Mouse (Mus musculus) limb, embryonic 11.5 days (tissue): ENCODE measurements at regions not wholly inside any gene's neighbourhood (a gene's known extent, or its start where the extent isn't known, plus 50 kb on each side); places are given as distances from the start of the nearest gene placed in this dataset.

Experiments
- ATAC-seq: fragments of 200-750 bp; cut with Nextera tagmentation; 2 replicates; pipeline ENCODE4 v1.8.0; 2017; ENCODE audit warnings: low read depth; ENCODE audit not compliant: insufficient number of reproducible peaks, low FRiP score, low TSS enrichment
- DNase-seq: peaks from one replicate; pipeline ENCODE4 v3.0.0-alpha.2; 2015; ENCODE audit warnings: low spot score
- H3K27ac ChIP-seq: fragments of 300-500 bp; sonication (generic); replicated peaks from 2 replicates; pipeline ENCODE4 v1.5.1; 2014; ENCODE audit warnings: low read depth, mild to moderate bottlenecking, low read length
- H3K27me3 ChIP-seq: fragments of 300-500 bp; sonication (generic); 2 replicates; pipeline ENCODE4 v1.6.1; 2014; ENCODE audit warnings: mild to moderate bottlenecking, low read length, mixed read lengths; ENCODE audit not compliant: control insufficient read depth, insufficient read depth
- H3K36me3 ChIP-seq: fragments of 300-500 bp; sonication (generic); 2 replicates; pipeline ENCODE4 v1.6.1; 2014; ENCODE audit warnings: mild to moderate bottlenecking, low read length, moderate library complexity, mixed read lengths; ENCODE audit not compliant: control insufficient read depth, insufficient read depth
- H3K4me1 ChIP-seq: fragments of 300-500 bp; sonication (generic); 2 replicates; pipeline ENCODE4 v1.6.1; 2014; ENCODE audit warnings: low read length, mixed read lengths; ENCODE audit not compliant: control insufficient read depth, insufficient read depth
- H3K4me2 ChIP-seq: fragments of 300-500 bp; sonication (generic); 2 replicates; pipeline ENCODE4 v1.6.1; 2014; ENCODE audit warnings: low read depth, mild to moderate bottlenecking, moderate library complexity; ENCODE audit not compliant: severe bottlenecking
- H3K4me3 ChIP-seq: fragments of 300-500 bp; sonication (generic); 2 replicates; pipeline ENCODE4 v1.5.1; 2014; ENCODE audit warnings: low read depth, low read length
- H3K9ac ChIP-seq: fragments of 300-500 bp; sonication (generic); 2 replicates; pipeline ENCODE4 v1.6.1; 2014; ENCODE audit warnings: mild to moderate bottlenecking, low read length
- H3K9me3 ChIP-seq: fragments of 300-500 bp; sonication (generic); 2 replicates; pipeline ENCODE4 v1.6.1; 2016; ENCODE audit warnings: low read length; ENCODE audit not compliant: control insufficient read depth
- WGBS: fragments of 180-500 bp; shearing (Covaris S2); extraction: QIAGEN DNeasy Blood & Tissue Kit; methylation state at CpG from one replicate; pipeline ENCODE4 v1.1.7; 2014; 5-methylcytosine and 5-hydroxymethylcytosine counted together

GRCm38 (mm10) chr13:107639620-107640019 lies 404.6 kb upstream of the Smim15 start:
- Histone ChIP-seq H3K27ac (no peak overlapping the region), H3K9ac (no peak overlapping the region), H3K36me3 (no peaks in the 10 kb centered on the region), H3K4me2 (no peak overlapping the region), H3K9me3 (no peaks in the 10 kb centered on the region), H3K4me1 (no peaks in the 10 kb centered on the region), H3K4me3 (no peak overlapping the region), H3K27me3 (peaks cover 5% of the 10 kb centered on the region)
- ATAC-seq, result no peak
- no peak for DNase-seq
- 83% methylated on average over 4 of the region's 4 CpGs for WGBS

- ATAC-seq (no peak), DNase-seq (no peak)
- WGBS, result 95% methylated on average over 5 of the region's 5 CpGs
- H3K4me2 ChIP-seq, result no peak overlapping the region
- no peaks in the 10 kb centered on the region for H3K27me3 ChIP-seq
- 0 out of 2 replicates have a peak, but pooled peaks cover 3% of the 10 kb centered on the region for H3K4me1 ChIP-seq
- no peak overlapping the region for H3K9ac ChIP-seq
- no peaks in the 10 kb centered on the region for H3K9me3 ChIP-seq
- no peak overlapping the region for H3K4me3 ChIP-seq
- H3K27ac ChIP-seq, result no peak overlapping the region
- no peaks in the 10 kb centered on the region for H3K36me3 ChIP-seq
Observed at GRCm38 (mm10) chr13:107637269-107637668, 407.0 kb upstream of the Smim15 start.

- 67% methylated on average over 5 of the region's 5 CpGs for WGBS
- DNase-seq, result peak; percentile 36
- 0 out of 2 replicates have a peak, but pooled peaks cover 3% of the 10 kb centered on the region for H3K4me1 ChIP-seq
- no peak overlapping the region for H3K4me2 ChIP-seq
- H3K27me3 ChIP-seq, result no peaks in the 10 kb centered on the region
- no peak overlapping the region for H3K4me3 ChIP-seq
- H3K9ac ChIP-seq, result no peak overlapping the region
- H3K9me3 ChIP-seq, result no peaks in the 10 kb centered on the region
- ATAC-seq, result no peak
- H3K36me3 ChIP-seq, result no peaks in the 10 kb centered on the region
- H3K27ac ChIP-seq, result no peak overlapping the region
Observed at GRCm38 (mm10) chr13:107635114-107635513, 409.1 kb upstream of the Smim15 start.

- H3K4me3 ChIP-seq, result no peak overlapping the region
- WGBS, result 86% methylated on average over 2 of the region's 2 CpGs
- no peaks in the 10 kb centered on the region for H3K27me3 ChIP-seq
- H3K36me3 ChIP-seq, result no peaks in the 10 kb centered on the region
- no peak overlapping the region for H3K27ac ChIP-seq
- DNase-seq (no peak), ATAC-seq (no peak)
- no peaks in the 10 kb centered on the region for H3K4me1 ChIP-seq
- no peak overlapping the region for H3K9ac ChIP-seq
- no peak overlapping the region for H3K4me2 ChIP-seq
- H3K9me3 ChIP-seq, result no peaks in the 10 kb centered on the region
Observed at GRCm38 (mm10) chr13:107627073-107627472, 417.2 kb upstream of the Smim15 start.

- Histone ChIP-seq H3K4me1 (no peaks in the 10 kb centered on the region), H3K9ac (no peak overlapping the region), H3K36me3 (no peaks in the 10 kb centered on the region), H3K9me3 (no peaks in the 10 kb centered on the region), H3K4me2 (no peak overlapping the region), H3K4me3 (no peak overlapping the region), H3K27ac (no peak overlapping the region), H3K27me3 (no peaks in the 10 kb centered on the region)
- DNase-seq, result no peak
- 56% methylated on average over 8 of the region's 8 CpGs for WGBS
- ATAC-seq, result no peak
Observed at GRCm38 (mm10) chr13:107626670-107627069, 417.6 kb upstream of the Smim15 start.

- ATAC-seq, result no peak
- peaks cover 12% of the 10 kb centered on the region for H3K4me1 ChIP-seq
- no peaks in the 10 kb centered on the region for H3K9me3 ChIP-seq
- H3K9ac ChIP-seq, result no peak overlapping the region
- H3K27ac ChIP-seq, result no peak overlapping the region
- H3K4me3 ChIP-seq, result no peak overlapping the region
- peak; percentile 42 for DNase-seq
- H3K36me3 ChIP-seq, result no peaks in the 10 kb centered on the region
- 37% methylated on average over 2 of the region's 2 CpGs for WGBS
- H3K27me3 ChIP-seq, result no peaks in the 10 kb centered on the region
- H3K4me2 ChIP-seq, result no peak overlapping the region
Observed at GRCm38 (mm10) chr13:107621337-107621736, 422.9 kb upstream of the Smim15 start.

- Histone ChIP-seq H3K27me3 (no peaks in the 10 kb centered on the region), H3K4me1 (peaks cover 12% of the 10 kb centered on the region), H3K36me3 (no peaks in the 10 kb centered on the region), H3K27ac (no peak overlapping the region), H3K4me3 (no peak overlapping the region), H3K9ac (no peak overlapping the region), H3K9me3 (no peaks in the 10 kb centered on the region), H3K4me2 (no peak overlapping the region)
- ATAC-seq (no peak), DNase-seq (no peak)
- 77% methylated on average over 2 of the region's 2 CpGs for WGBS
Observed at GRCm38 (mm10) chr13:107620887-107621286, 423.4 kb upstream of the Smim15 start.

- Histone ChIP-seq H3K4me3 (no peak overlapping the region), H3K9me3 (no peaks in the 10 kb centered on the region; the same call in 1 of the 2 replicates), H3K27ac (no peak overlapping the region), H3K27me3 (no peaks in the 10 kb centered on the region), H3K4me1 (peaks cover 12% of the 10 kb centered on the region), H3K9ac (no peak overlapping the region), H3K36me3 (no peaks in the 10 kb centered on the region), H3K4me2 (peak overlapping the region; percentile 7; the same call in 1 of the 2 replicates)
- 19% methylated on average over 6 of the region's 6 CpGs for WGBS
- DNase-seq (peak; percentile 29), ATAC-seq (0 out of 2 replicates have a peak, but pooled peaks have one; percentile 51)
Observed at GRCm38 (mm10) chr13:107620210-107620609, 424.0 kb upstream of the Smim15 start.

GRCm38 (mm10) chr13:107619430-107619927 lies 424.8 kb upstream of the Smim15 start:
- H3K4me1 ChIP-seq, result peaks cover 12% of the 10 kb centered on the region
- H3K36me3 ChIP-seq, result no peaks in the 10 kb centered on the region
- H3K4me2 ChIP-seq, result no peak overlapping the region
- H3K9ac ChIP-seq, result no peak overlapping the region
- no peak for DNase-seq
- H3K9me3 ChIP-seq, result no peaks in the 10 kb centered on the region; the same call in 1 of the 2 replicates
- ATAC-seq, result no peak
- H3K27ac ChIP-seq, result no peak overlapping the region
- H3K27me3 ChIP-seq, result no peaks in the 10 kb centered on the region
- 35% methylated on average over 9 of the region's 9 CpGs for WGBS
- H3K4me3 ChIP-seq, result no peak overlapping the region
